Mouse (Mus musculus) kidney, adult 2 months (tissue): Measurements from ENCODE around the gene Kank1.

ENCODE experiments used
- CTCF ChIP-seq: fragments of 200-500 bp; conservative IDR thresholded peaks from 2 replicates; pipeline ENCODE4 v1.5.1; 2011; ENCODE audit warnings: low read depth, mild to moderate bottlenecking, control low read depth, low read length, moderate library complexity, mixed read lengths; ENCODE audit not compliant: insufficient read depth, insufficient read length
- POLR2A ChIP-seq: fragments of 200-500 bp; IDR thresholded peaks from one replicate; pipeline ENCODE4 v1.6.1; 2011; ENCODE audit warnings: low read depth, low read length, control low read depth

DNA sequence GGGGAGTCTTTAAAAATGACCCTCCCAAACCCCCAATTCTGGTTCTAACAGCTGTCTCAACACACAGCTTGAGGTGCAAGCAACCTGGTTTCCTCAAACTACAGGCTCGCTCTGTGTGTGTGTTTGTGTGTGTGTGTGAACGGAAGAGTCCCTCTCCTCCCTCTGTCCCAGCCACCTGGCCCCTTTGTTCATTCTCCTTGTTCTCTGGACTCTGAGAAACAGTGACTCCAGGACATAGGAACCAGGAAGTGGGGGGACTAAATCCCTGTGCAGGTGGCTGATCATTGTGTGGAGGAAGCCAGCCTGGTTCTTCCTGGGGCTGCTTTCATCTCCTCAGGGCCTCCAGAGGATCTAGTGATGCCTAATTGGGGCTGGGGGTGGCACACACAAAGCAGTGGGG lies 46.9 kb downstream of the Kank1 start:
- no peak for TF ChIP-seq POLR2A
- TF ChIP-seq CTCF: no peak
